Mouse (Mus musculus) midbrain, embryonic 10.5 days (tissue): Measurements from ENCODE around the gene Csdc2. TPM values are rescaled to one million over a fixed set of nuclear protein-coding genes. Genes with fewer than 3 reads are reported as not detected.
"Not testable (repeated sequence)": the region's sequence is repeated elsewhere in the genome, so short reads cannot be mapped to it uniquely, and the experiment has no call there.

Experiments
- DNase-seq: peaks from one replicate; pipeline ENCODE4 v3.0.0-alpha.2; 2017; ENCODE audit warnings: low spot score
- H3K27ac ChIP-seq: fragments of 300-500 bp; sonication (generic); replicated peaks from 2 replicates; pipeline ENCODE4 v1.5.1; 2016; ENCODE audit warnings: mild to moderate bottlenecking
- H3K27me3 ChIP-seq: fragments of 300-500 bp; sonication (generic); 2 replicates; pipeline ENCODE4 v1.6.1; 2016; ENCODE audit warnings: low read depth, mild to moderate bottlenecking; ENCODE audit not compliant: poor library complexity, severe bottlenecking
- H3K36me3 ChIP-seq: fragments of 300-500 bp; sonication (generic); 2 replicates; pipeline ENCODE4 v1.6.1; 2016; ENCODE audit warnings: mild to moderate bottlenecking, moderate library complexity
- H3K4me1 ChIP-seq: fragments of 300-500 bp; sonication (generic); 2 replicates; pipeline ENCODE4 v1.6.1; 2016
- H3K4me3 ChIP-seq: fragments of 300-500 bp; sonication (generic); 2 replicates; pipeline ENCODE4 v1.5.1; 2016; ENCODE audit warnings: mild to moderate bottlenecking, moderate library complexity
- H3K9me3 ChIP-seq: fragments of 300-500 bp; sonication (generic); replicated peaks from 2 replicates; pipeline ENCODE4 v1.6.1; 2016; ENCODE audit warnings: mild to moderate bottlenecking
- WGBS: fragments of 180-500 bp; shearing (Covaris S2); methylation state at CpG from one replicate; pipeline ENCODE4 v1.1.7; 2016; 5-methylcytosine and 5-hydroxymethylcytosine counted together
- polyA plus RNA-seq: library from polyadenylated mRNA; unstranded; fragments of >200 nt; fragmentation: Nextera tagmentation; extraction: Ambion mirVana; gene quantifications from 2 replicates; pipeline ENCODE4 v1.2.1, GENCODE M21; 2016

Gene Csdc2
- polyA plus RNA-seq: 13.8 and 20.6 TPM in 2 replicates

GRCm38 (mm10) chr15:81936679-81937078, at the start of gene Csdc2:
TSS of gene Csdc2 (plus strand) at chr15:81936759.
- Histone ChIP-seq H3K27me3 (peaks cover 17% of the 10 kb centered on the region), H3K9me3 (no peaks in the 10 kb centered on the region), H3K4me3 (peak within 1 kb of the TSS; percentile 59), H3K4me1 (peaks cover 38% of the 10 kb centered on the region), H3K36me3 (no peaks in the 10 kb centered on the region), H3K27ac (peak within 1 kb of the TSS; percentile 76)
- WGBS: 1% methylated on average over 12 of the region's 12 CpGs
- peak; percentile 58 for DNase-seq

- WGBS: 95% methylated on average over 6 of the region's 6 CpGs
- no peak for DNase-seq
- H3K4me3 ChIP-seq: no peak overlapping the region
- H3K4me1 ChIP-seq: no peaks in the 10 kb centered on the region
- no peak overlapping the region for H3K27ac ChIP-seq
- no peaks in the 10 kb centered on the region for H3K27me3 ChIP-seq
- H3K36me3 ChIP-seq: peaks cover 64% of the 10 kb centered on the region
- no peaks in the 10 kb centered on the region for H3K9me3 ChIP-seq
Observed at GRCm38 (mm10) chr15:81886795-81887550, 49.6 kb upstream of the Csdc2 start.

GRCm38 (mm10) chr15:81889175-81889574, 47.4 kb upstream of the Csdc2 start:
- no peak overlapping the region for H3K27ac ChIP-seq
- H3K36me3 ChIP-seq: peaks cover 77% of the 10 kb centered on the region
- H3K27me3 ChIP-seq: no peaks in the 10 kb centered on the region
- H3K4me1 ChIP-seq: no peaks in the 10 kb centered on the region
- 96% methylated on average over 7 of the region's 7 CpGs for WGBS
- no peak overlapping the region for H3K4me3 ChIP-seq
- H3K9me3 ChIP-seq: no peaks in the 10 kb centered on the region
- no peak for DNase-seq

- H3K4me1 ChIP-seq: no peaks in the 10 kb centered on the region
- peaks cover 90% of the 10 kb centered on the region for H3K36me3 ChIP-seq
- no peak overlapping the region for H3K4me3 ChIP-seq
- no peaks in the 10 kb centered on the region for H3K27me3 ChIP-seq
- no peak for DNase-seq
- H3K9me3 ChIP-seq: no peaks in the 10 kb centered on the region
- no peak overlapping the region for H3K27ac ChIP-seq
- WGBS: 89% methylated on average over 7 of the region's 7 CpGs
Observed at GRCm38 (mm10) chr15:81891140-81891802, 45.3 kb upstream of the Csdc2 start.

GRCm38 (mm10) chr15:81891822-81892580, 44.6 kb upstream of the Csdc2 start:
- no peaks in the 10 kb centered on the region for H3K27me3 ChIP-seq
- H3K4me1 ChIP-seq: no peaks in the 10 kb centered on the region
- H3K4me3 ChIP-seq: no peak overlapping the region
- no peak for DNase-seq
- H3K27ac ChIP-seq: no peak overlapping the region
- peaks cover 92% of the 10 kb centered on the region for H3K36me3 ChIP-seq
- 93% methylated on average over 8 of the region's 8 CpGs for WGBS
- H3K9me3 ChIP-seq: no peaks in the 10 kb centered on the region

- Histone ChIP-seq H3K4me1 (no peaks in the 10 kb centered on the region), H3K36me3 (peaks cover 95% of the 10 kb centered on the region), H3K27me3 (no peaks in the 10 kb centered on the region), H3K9me3 (no peaks in the 10 kb centered on the region), H3K27ac (no peak overlapping the region), H3K4me3 (no peak overlapping the region)
- no peak for DNase-seq
- WGBS: 93% methylated on average over 1 of the region's 1 CpGs
Observed at GRCm38 (mm10) chr15:81894002-81894401, 42.6 kb upstream of the Csdc2 start.

- Histone ChIP-seq H3K4me3 (no peak overlapping the region), H3K4me1 (no peaks in the 10 kb centered on the region), H3K36me3 (peaks cover 95% of the 10 kb centered on the region), H3K9me3 (no peaks in the 10 kb centered on the region), H3K27ac (no peak overlapping the region), H3K27me3 (no peaks in the 10 kb centered on the region)
- no peak for DNase-seq
- WGBS: 96% methylated on average over 2 of the region's 2 CpGs
Observed at GRCm38 (mm10) chr15:81896407-81896806, 40.2 kb upstream of the Csdc2 start.

- WGBS: 90% methylated on average over 5 of the region's 5 CpGs
- DNase-seq: no peak
- Histone ChIP-seq H3K27ac (no peak overlapping the region), H3K4me3 (no peak overlapping the region), H3K9me3 (no peaks in the 10 kb centered on the region), H3K36me3 (peaks cover 96% of the 10 kb centered on the region), H3K27me3 (no peaks in the 10 kb centered on the region), H3K4me1 (no peaks in the 10 kb centered on the region)
Observed at GRCm38 (mm10) chr15:81897607-81898285, 38.8 kb upstream of the Csdc2 start.

GRCm38 (mm10) chr15:81898751-81899150, 37.8 kb upstream of the Csdc2 start:
- H3K27me3 ChIP-seq: no peaks in the 10 kb centered on the region
- WGBS: 94% methylated on average over 2 of the region's 2 CpGs
- DNase-seq: no peak
- no peak overlapping the region for H3K27ac ChIP-seq
- H3K4me3 ChIP-seq: no peak overlapping the region
- no peaks in the 10 kb centered on the region for H3K4me1 ChIP-seq
- no peaks in the 10 kb centered on the region for H3K9me3 ChIP-seq
- peaks cover 97% of the 10 kb centered on the region for H3K36me3 ChIP-seq

GRCm38 (mm10) chr15:81904939-81905338, 31.6 kb upstream of the Csdc2 start:
- 42% methylated on average over 2 of the region's 2 CpGs for WGBS
- H3K27me3 ChIP-seq: no peaks in the 10 kb centered on the region
- peaks cover 100% of the 10 kb centered on the region for H3K36me3 ChIP-seq
- no peaks in the 10 kb centered on the region for H3K9me3 ChIP-seq
- no peak overlapping the region for H3K27ac ChIP-seq
- peak; percentile 62 for DNase-seq
- no peaks in the 10 kb centered on the region for H3K4me1 ChIP-seq
- no peak overlapping the region for H3K4me3 ChIP-seq

GRCm38 (mm10) chr15:81907953-81908352, 28.6 kb upstream of the Csdc2 start:
- no peak for DNase-seq
- WGBS: 91% methylated on average over 8 of the region's 8 CpGs
- Histone ChIP-seq H3K4me1 (no peaks in the 10 kb centered on the region), H3K36me3 (peaks cover 100% of the 10 kb centered on the region), H3K27ac (no peak overlapping the region), H3K4me3 (no peak overlapping the region), H3K27me3 (no peaks in the 10 kb centered on the region), H3K9me3 (no peaks in the 10 kb centered on the region)

- not testable (repeated sequence) for H3K4me3 ChIP-seq, H3K27me3 ChIP-seq, DNase-seq, H3K4me1 ChIP-seq, H3K9me3 ChIP-seq, H3K27ac ChIP-seq
- 87% methylated on average over 4 of the region's 4 CpGs for WGBS
- H3K36me3 ChIP-seq: peaks cover 100% of the 10 kb centered on the region
Observed at GRCm38 (mm10) chr15:81908767-81909166, 27.8 kb upstream of the Csdc2 start.
